Mouse (Mus musculus): ENCODE results near the gene Ldhc.

Ldhc gene

DNA sequence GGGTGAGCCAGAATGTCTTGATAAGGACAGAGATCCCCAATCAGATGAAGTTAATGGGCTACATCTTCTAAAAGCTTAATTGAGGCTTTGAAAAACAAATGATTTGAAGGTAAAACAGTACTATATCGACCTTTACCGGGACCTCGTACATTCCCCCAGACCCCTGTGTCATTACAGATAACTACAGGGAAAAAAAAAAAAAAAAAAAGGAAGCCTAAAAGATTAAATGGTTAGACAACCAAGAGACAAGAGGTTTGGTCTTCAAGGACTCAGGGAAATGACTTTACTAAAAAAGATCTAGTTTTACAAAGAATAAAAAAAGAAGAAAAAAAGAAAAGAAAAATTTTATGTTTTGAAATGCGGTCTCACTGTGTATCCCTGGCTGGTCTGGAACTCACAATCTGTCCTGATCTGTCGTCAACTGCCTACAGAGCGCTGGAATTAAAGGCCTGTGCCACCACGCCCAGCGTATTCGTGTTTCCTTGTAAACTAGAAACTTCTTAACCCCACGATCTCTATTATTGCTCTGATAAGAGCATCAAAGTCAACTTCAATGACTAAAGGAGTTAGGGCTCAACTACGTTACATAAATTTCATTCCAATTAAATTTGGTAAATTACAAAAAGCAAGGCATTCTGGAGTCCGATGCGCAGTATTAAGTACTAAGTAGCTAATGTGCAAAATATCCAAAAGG is 57.8 kb downstream of the Ldhc start:
- no peak for DNase-seq (ENCODE audit: low read depth, low spot score)

DNA sequence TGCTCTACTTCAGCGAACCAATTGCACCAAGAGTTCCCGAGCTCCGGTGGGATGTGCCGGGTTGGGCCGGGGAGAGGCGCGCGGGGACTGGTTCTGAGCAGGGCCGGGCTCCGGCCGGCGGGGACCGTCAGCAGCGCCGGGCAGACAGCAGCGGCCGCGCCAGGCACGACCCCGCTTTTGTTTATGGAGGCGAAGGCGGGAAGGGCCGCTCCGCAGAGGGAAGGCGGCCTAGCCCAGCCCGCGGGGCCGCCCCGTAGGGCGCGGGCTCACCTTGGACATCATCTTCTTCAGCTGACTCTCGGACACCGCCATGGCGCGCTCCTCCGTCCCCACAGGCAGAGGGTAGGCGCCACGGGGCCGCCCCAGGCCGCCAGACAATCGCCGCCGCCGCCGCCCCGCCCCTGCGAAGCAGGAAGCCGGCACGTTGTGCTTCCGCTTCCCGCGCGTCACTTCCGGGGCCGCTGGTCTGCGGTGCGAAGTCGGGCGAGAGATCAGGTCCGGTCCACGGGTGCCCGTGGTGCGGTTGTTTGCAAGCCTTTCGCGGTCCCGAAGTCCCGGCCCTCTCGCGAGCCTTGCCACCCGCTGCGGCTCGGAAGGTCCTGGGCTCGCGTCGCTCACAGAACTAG is 58.7 kb downstream of the Ldhc start, which contains the start of gene Tsg101:
TSS of gene Tsg101 (minus strand) at position 419 of the 626 bp plus-strand sequence.
- DNase-seq (ENCODE audit: low read depth, low spot score), result peak; percentile 79

DNA sequence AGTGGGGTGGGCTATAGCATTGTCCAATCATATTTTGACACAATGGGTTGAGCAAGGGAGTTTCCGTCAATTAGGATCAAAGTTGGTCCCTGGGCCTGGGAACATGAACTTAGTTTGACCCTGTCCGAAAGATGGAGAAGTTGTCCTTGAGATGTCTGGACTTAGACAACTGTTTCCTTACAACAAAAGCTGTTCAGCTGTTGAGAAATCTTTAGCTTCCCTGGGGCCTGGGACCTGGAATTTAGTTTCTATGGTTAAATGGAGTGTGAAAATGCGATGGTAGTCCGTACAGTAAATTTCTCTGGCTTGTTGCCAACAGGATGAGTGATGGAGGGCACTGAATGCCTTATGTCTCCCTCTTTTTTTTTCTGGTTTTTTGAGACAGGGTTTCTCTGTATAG is 61.1 kb downstream of the Ldhc start:
- no peak for DNase-seq (ENCODE audit: low read depth, low spot score)

Data from skeletal muscle tissue, adult 2 months (tissue).